Mouse (Mus musculus) gastrocnemius, postnatal 14 days (tissue): ENCODE measurements around the gene Slc25a27. TPM values are rescaled to one million over a fixed set of nuclear protein-coding genes. Genes with fewer than 3 reads are reported as not detected.

Experiments used
- DNase-seq: peaks from one replicate; pipeline ENCODE4 v3.0.0; 2021; ENCODE audit warnings: mixed read lengths
- intact Hi-C: fragments of 180-260 bp; cut with DNase I; formaldehyde crosslinking; loops from one replicate; pipeline ENCODE4 v1.15.1; 2025; ENCODE audit warnings: low total_unique reads
- total RNA-seq, 2 experiments: library from RNA; stranded (reverse); gene quantifications; 2 replicates each; pipeline ENCODE4 v1.2.3; 2021

The Slc25a27 gene
- total RNA-seq, 2 experiments from 2014 or later, result 2.5 to 3.7 TPM

GRCm38 (mm10) chr17:43651314-43652046 lies 15.5 kb downstream of the Slc25a27 start:
- intact Hi-C loops, result no loop called here
- no peak for DNase-seq

- DNase-seq, result no peak
- intact Hi-C loops, result no loop called here
Observed at GRCm38 (mm10) chr17:43649641-43650436, 17.2 kb downstream of the Slc25a27 start.

GRCm38 (mm10) chr17:43646925-43647324 lies 20.1 kb downstream of the Slc25a27 start:
- intact Hi-C loops, result no loop called here
- DNase-seq, result no peak

GRCm38 (mm10) chr17:43645136-43645535 lies 21.9 kb downstream of the Slc25a27 start:
- intact Hi-C loops, result no loop called here
- DNase-seq, result no peak

- DNase-seq, result no peak
- intact Hi-C loops, result no loop called here
Observed at GRCm38 (mm10) chr17:43644375-43644774, 22.6 kb downstream of the Slc25a27 start.

GRCm38 (mm10) chr17:43643191-43643590 lies 23.8 kb downstream of the Slc25a27 start:
- intact Hi-C loops, result no loop called here

GRCm38 (mm10) chr17:43640825-43641224 lies 26.2 kb downstream of the Slc25a27 start:
- no peak for DNase-seq
- intact Hi-C loops, result no loop called here

More at GRCm38 (mm10) chr17:43643191-43643590, 23.8 kb downstream of the Slc25a27 start:
- no peak for DNase-seq

- DNase-seq, result no peak
- intact Hi-C loops, result no loop called here
Observed at GRCm38 (mm10) chr17:43637146-43637545, 29.9 kb downstream of the Slc25a27 start.

GRCm38 (mm10) chr17:43630427-43630760 lies 36.6 kb downstream of the Slc25a27 start:
- no peak for DNase-seq
- intact Hi-C loops, result no loop called here

- intact Hi-C loops, result no loop called here
- peak; percentile 17 for DNase-seq
Observed at GRCm38 (mm10) chr17:43629496-43630426, 37.3 kb downstream of the Slc25a27 start, which contains the start of gene Tdrd6. Gene Tdrd6, minus strand, starts transcription at chr17:43630299.

- DNase-seq, result no peak
- intact Hi-C loops, result no loop called here
Observed at GRCm38 (mm10) chr17:43629026-43629495, 38.0 kb downstream of the Slc25a27 start.

GRCm38 (mm10) chr17:43628246-43628645 lies 38.8 kb downstream of the Slc25a27 start:
- intact Hi-C loops, result no loop called here
- no peak for DNase-seq

- no peak for DNase-seq
- intact Hi-C loops, result no loop called here
Observed at GRCm38 (mm10) chr17:43622076-43622475, 44.9 kb downstream of the Slc25a27 start.

GRCm38 (mm10) chr17:43619156-43619555 lies 47.9 kb downstream of the Slc25a27 start:
- intact Hi-C loops, result no loop called here
- DNase-seq, result no peak

GRCm38 (mm10) chr17:43612221-43612620 lies 54.8 kb downstream of the Slc25a27 start:
- DNase-seq, result no peak
- intact Hi-C loops, result no loop called here

- DNase-seq, result no peak
- intact Hi-C loops, result no loop called here
Observed at GRCm38 (mm10) chr17:43611586-43611985, 55.4 kb downstream of the Slc25a27 start.

GRCm38 (mm10) chr17:43606704-43607103 lies 60.3 kb downstream of the Slc25a27 start:
- DNase-seq, result peak; percentile 57
- intact Hi-C loops, result loop anchor here (5.0 to 10.0 kb wide), 2 partner anchors 89 to 342 kb away; no protein-coding TSS in a partner anchor

GRCm38 (mm10) chr17:43598706-43599105 lies 68.3 kb downstream of the Slc25a27 start:
- intact Hi-C loops, result no loop called here
- no peak for DNase-seq

- no peak for DNase-seq
- intact Hi-C loops, result no loop called here
Observed at GRCm38 (mm10) chr17:43597742-43598141, 69.3 kb downstream of the Slc25a27 start.
